Mouse (Mus musculus): ENCODE data around the gene Vmn2r33.
"Not testable (repeated sequence)": the region's sequence is repeated elsewhere in the genome, so short reads cannot be mapped to it uniquely, and the experiment has no call there.

Vmn2r33 gene

GRCm38 (mm10) chr7:7566686-7567085, at the start of gene Vmn2r33:
Vmn2r33 (minus strand) TSS chr7:7566786.
- DNase-seq (ENCODE audit: low read depth, low spot score): not testable (repeated sequence)

Data from R1 (cell line).